Comparison of ENCODE assay signal across 16 mouse cellular contexts in the genomic region with DNA sequence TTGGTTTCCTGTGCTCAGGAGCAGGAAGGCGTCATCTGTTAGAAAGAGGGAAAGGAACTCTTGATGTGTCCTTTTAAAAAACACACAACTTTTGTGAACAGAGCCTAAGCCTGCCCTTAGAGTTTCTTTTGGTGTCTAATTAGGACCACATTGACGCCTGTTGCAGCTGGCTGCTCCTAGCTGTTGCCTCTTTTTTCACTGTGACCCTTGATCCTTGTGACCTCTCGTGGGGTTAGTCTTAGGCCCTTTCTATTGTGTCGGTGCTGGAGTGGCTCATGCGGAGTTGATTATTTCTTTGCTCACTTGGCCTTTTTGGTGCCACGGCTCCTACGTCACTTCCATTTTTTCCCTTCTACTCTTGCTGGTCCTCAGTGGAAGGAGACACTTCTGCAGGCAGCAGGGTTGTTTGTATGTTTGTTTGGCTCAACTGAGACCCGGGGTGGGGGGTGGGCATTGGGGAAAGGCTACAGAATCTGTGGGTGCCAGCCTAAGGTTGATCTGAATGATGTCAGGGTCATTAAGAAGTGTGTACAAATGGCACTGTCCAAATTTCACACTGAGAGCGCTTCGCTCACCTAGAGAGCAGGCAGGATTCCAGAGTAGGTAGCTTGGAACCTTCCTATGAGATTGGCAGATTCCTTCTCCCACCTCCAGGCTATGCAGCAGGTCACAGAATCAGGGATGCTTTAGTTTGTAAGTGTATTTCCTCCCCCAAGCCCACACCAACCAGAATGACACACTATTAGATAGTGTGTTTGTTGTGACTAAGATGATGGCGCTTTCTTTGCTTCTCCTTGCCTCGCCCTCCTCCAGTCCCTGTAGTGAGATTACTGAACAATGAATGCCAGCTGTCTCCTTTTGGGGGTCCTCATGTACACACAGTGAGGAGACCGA. TPM values are rescaled to one million over a fixed set of nuclear protein-coding genes. Genes with fewer than 3 reads are reported as not detected.
DNase-seq lines count a peak whose midpoint lies in the region; ATAC-seq and TF ChIP-seq lines count a peak whose summit lies in the region.
"Had no signal": no experiment of that assay in that cellular context is flagged by ENCODE, and none has a peak within 500 bp of the region (broad histone marks: within the 10 kb centered on the region; RNA-seq: fewer than 3 reads in every experiment).

No protein-coding gene starts in this region.

- DNase-seq in forebrain, embryonic 10.5 days (ENCODE audit: extremely low spot score, low spot score): peak; percentile 37
- DNase-seq in forebrain, postnatal 0 days: no peak
- DNase-seq in midbrain, embryonic 11.5 days (ENCODE audit: low spot score, missing footprints): peak; percentile 88
- DNase-seq in midbrain, embryonic 14.5 days: no peak
- DNase-seq in embryonic facial prominence, embryonic 14.5 days (ENCODE audit: low spot score): no peak
- DNase-seq in yolk sac, embryonic 10.5 days (ENCODE audit: low spot score): peak; percentile 71
- DNase-seq: gastrocnemius, postnatal 25 days; kidney, postnatal 10 days; liver, embryonic 13.5 days; lung, postnatal 36 days; thymus, adult 2 months had no signal

- peaks cover 59% of the 10 kb centered on the region for H3K4me1 ChIP-seq in forebrain, embryonic 10.5 days
- H3K4me1 ChIP-seq in forebrain, postnatal 0 days (ENCODE audit: insufficient read depth): no peaks in the 10 kb centered on the region
- H3K4me1 ChIP-seq in midbrain, embryonic 11.5 days (ENCODE audit: control insufficient read depth, insufficient read depth, low read length): peaks cover 21% of the 10 kb centered on the region
- H3K4me1 ChIP-seq in midbrain, embryonic 14.5 days (ENCODE audit: control insufficient read depth, insufficient read depth, low read length): peaks cover 11% of the 10 kb centered on the region; the same call in 1 of the 2 replicates
- peaks cover 48% of the 10 kb centered on the region for H3K4me1 ChIP-seq in embryonic facial prominence, embryonic 14.5 days (ENCODE audit: control insufficient read depth, insufficient read depth, low read length)
- H3K4me1 ChIP-seq: intestine, embryonic 15.5 days had no signal

- no peak overlapping the region for H3K4me3 ChIP-seq in forebrain, embryonic 10.5 days
- H3K4me3 ChIP-seq in forebrain, postnatal 0 days (ENCODE audit: low read depth, low read length): no peak overlapping the region
- no peak overlapping the region for H3K4me3 ChIP-seq in midbrain, embryonic 11.5 days (ENCODE audit: low read depth, low read length)
- H3K4me3 ChIP-seq in midbrain, embryonic 14.5 days (replicated peaks; ENCODE audit: low read depth, low read length): no peak overlapping the region
- no peak overlapping the region for H3K4me3 ChIP-seq in embryonic facial prominence, embryonic 14.5 days (ENCODE audit: low read depth, low read length)
- H3K4me3 ChIP-seq: forebrain, embryonic 15.5 days; intestine, embryonic 15.5 days; liver, embryonic 13.5 days had no signal

- H3K36me3 ChIP-seq in forebrain, embryonic 10.5 days (replicated peaks): peaks cover 36% of the 10 kb centered on the region
- H3K36me3 ChIP-seq in forebrain, postnatal 0 days (ENCODE audit: insufficient read depth): no peaks in the 10 kb centered on the region
- H3K36me3 ChIP-seq in midbrain, embryonic 11.5 days (ENCODE audit: control insufficient read depth, insufficient read depth, low read length): no peaks in the 10 kb centered on the region
- H3K36me3 ChIP-seq in midbrain, embryonic 14.5 days (ENCODE audit: control insufficient read depth, insufficient read depth, low read length): no peaks in the 10 kb centered on the region
- 0 out of 2 replicates have a peak, but pooled peaks cover 4% of the 10 kb centered on the region for H3K36me3 ChIP-seq in embryonic facial prominence, embryonic 14.5 days (ENCODE audit: control insufficient read depth, insufficient read depth, low read length)
- H3K36me3 ChIP-seq: forebrain, embryonic 15.5 days; G1E; intestine, embryonic 15.5 days; liver, embryonic 13.5 days had no signal

- ATAC-seq in forebrain, postnatal 0 days: no peak
- 0 out of 2 replicates have a peak, but pooled peaks have one; percentile 11 for ATAC-seq in midbrain, embryonic 11.5 days (ENCODE audit: low FRiP score)
- ATAC-seq in midbrain, embryonic 14.5 days (ENCODE audit: low FRiP score, low TSS enrichment): no peak
- ATAC-seq in embryonic facial prominence, embryonic 14.5 days (ENCODE audit: low read depth): no peak
- ATAC-seq in frontal cortex, adult (ENCODE audit: low TSS enrichment): no peak
- no peak for ATAC-seq in erythroblast, adult 5-6 weeks (replicated peaks; ENCODE audit: low FRiP score, poor library complexity, severe bottlenecking)
- ATAC-seq: forebrain, embryonic 15.5 days; intestine, embryonic 15.5 days had no signal

- no peak overlapping the region for H3K9ac ChIP-seq in forebrain, postnatal 0 days
- no peak overlapping the region for H3K9ac ChIP-seq in midbrain, embryonic 11.5 days (ENCODE audit: low read length)
- H3K9ac ChIP-seq in midbrain, embryonic 14.5 days (replicated peaks; ENCODE audit: low read length): no peak overlapping the region
- no peak overlapping the region for H3K9ac ChIP-seq in embryonic facial prominence, embryonic 14.5 days (ENCODE audit: low read depth, low read length)
- H3K9ac ChIP-seq: forebrain, embryonic 15.5 days; intestine, embryonic 15.5 days; liver, embryonic 13.5 days had no signal

- H3K4me2 ChIP-seq in forebrain, postnatal 0 days (ENCODE audit: low read depth): no peak overlapping the region
- no peak overlapping the region for H3K4me2 ChIP-seq in midbrain, embryonic 11.5 days
- H3K4me2 ChIP-seq in midbrain, embryonic 14.5 days (ENCODE audit: low read length): no peak overlapping the region
- peak overlapping the region; percentile 11; the same call in 1 of the 2 replicates for H3K4me2 ChIP-seq in embryonic facial prominence, embryonic 14.5 days (ENCODE audit: low read depth, low read length)
- H3K4me2 ChIP-seq: forebrain, embryonic 15.5 days; intestine, embryonic 15.5 days; liver, embryonic 13.5 days had no signal

- TF ChIP-seq CTCF in forebrain, postnatal 0 days (IDR thresholded peaks at IDR 0.05; ENCODE audit: low read depth): no peak

- peak overlapping the region; percentile 3; the same call in 1 of the 2 replicates for H3K27ac ChIP-seq in forebrain, embryonic 10.5 days
- no peak overlapping the region for H3K27ac ChIP-seq in forebrain, postnatal 0 days (ENCODE audit: low read depth, low read length)
- H3K27ac ChIP-seq in midbrain, embryonic 11.5 days (ENCODE audit: low read depth, low read length): no peak overlapping the region
- H3K27ac ChIP-seq in midbrain, embryonic 14.5 days (replicated peaks; ENCODE audit: low read depth, low read length): no peak overlapping the region
- H3K27ac ChIP-seq in embryonic facial prominence, embryonic 14.5 days (replicated peaks; ENCODE audit: low read depth, low read length): no peak overlapping the region; the same call in 1 of the 2 replicates
- H3K27ac ChIP-seq: forebrain, embryonic 15.5 days; intestine, embryonic 15.5 days; liver, embryonic 13.5 days had no signal

- H3K27me3 ChIP-seq in forebrain, embryonic 10.5 days (ENCODE audit: poor library complexity, severe bottlenecking): peaks cover 72% of the 10 kb centered on the region
- H3K27me3 ChIP-seq in forebrain, postnatal 0 days (ENCODE audit: insufficient read depth, low read length): no peaks in the 10 kb centered on the region
- H3K27me3 ChIP-seq in midbrain, embryonic 11.5 days (ENCODE audit: control insufficient read depth, insufficient read depth, low read length): peaks cover 4% of the 10 kb centered on the region
- H3K27me3 ChIP-seq in midbrain, embryonic 14.5 days (ENCODE audit: control insufficient read depth, insufficient read depth, low read length): no peaks in the 10 kb centered on the region
- no peaks in the 10 kb centered on the region for H3K27me3 ChIP-seq in embryonic facial prominence, embryonic 14.5 days (replicated peaks; ENCODE audit: control insufficient read depth, insufficient read depth, low read length)
- H3K27me3 ChIP-seq: forebrain, embryonic 15.5 days; intestine, embryonic 15.5 days; liver, embryonic 13.5 days had no signal

- no peaks in the 10 kb centered on the region for H3K9me3 ChIP-seq in forebrain, embryonic 10.5 days
- H3K9me3 ChIP-seq in forebrain, postnatal 0 days (ENCODE audit: low read length): no peaks in the 10 kb centered on the region
- no peaks in the 10 kb centered on the region for H3K9me3 ChIP-seq in midbrain, embryonic 11.5 days (ENCODE audit: control insufficient read depth, low read length)
- no peaks in the 10 kb centered on the region for H3K9me3 ChIP-seq in midbrain, embryonic 14.5 days (ENCODE audit: control insufficient read depth, low read length)
- H3K9me3 ChIP-seq in embryonic facial prominence, embryonic 14.5 days (ENCODE audit: control insufficient read depth, low read length): no peaks in the 10 kb centered on the region
- H3K9me3 ChIP-seq: forebrain, embryonic 15.5 days; G1E; intestine, embryonic 15.5 days; liver, embryonic 13.5 days had no signal

- 25% methylated on average over 13 of the region's 13 CpGs for WGBS in forebrain, embryonic 10.5 days
- 43% methylated on average over 13 of the region's 13 CpGs for WGBS in forebrain, postnatal 0 days
- 28% methylated on average over 13 of the region's 13 CpGs for WGBS in midbrain, embryonic 11.5 days
- 41% methylated on average over 13 of the region's 13 CpGs for WGBS in midbrain, embryonic 14.5 days
- 41% methylated on average over 13 of the region's 13 CpGs for WGBS in embryonic facial prominence, embryonic 14.5 days

RNA-seq across cellular contexts. Expression of a gene that starts 22.9 kb away (rescaled TPM):
- polyA plus RNA-seq in forebrain, embryonic 10.5 days (2016; fragmentation: Nextera tagmentation; extraction: Ambion mirVana): 13.4 and 16.2 TPM in 2 replicates
- total RNA-seq in forebrain, postnatal 0 days (2014; rRNA removed): 9.6 and 13.7 TPM in 2 replicates
- 0.94 and 1.3 TPM in 2 replicates for polyA plus RNA-seq in forebrain, postnatal 0 days (2015; fragmentation: Nextera tagmentation; extraction: Ambion mirVana)
- 8.8 and 10.1 TPM in 2 replicates for polyA plus RNA-seq in midbrain, embryonic 11.5 days (2014; fragmentation: Nextera tagmentation; extraction: Ambion mirVana)
- polyA plus RNA-seq in midbrain, embryonic 14.5 days (2014; fragmentation: Nextera tagmentation; extraction: Ambion mirVana): 3.5 and 6.4 TPM in 2 replicates
- polyA plus RNA-seq in embryonic facial prominence, embryonic 14.5 days (2014; fragmentation: Nextera tagmentation; extraction: Ambion mirVana): 15.8 and 19.7 TPM in 2 replicates
- total RNA-seq in erythroblast, adult 5-6 weeks (2015; ENCODE audit: low replicate concordance): 0.58 TPM in 1 of 2 replicates, not detected in the other
- total RNA-seq in erythroblast, adult 5-6 weeks (2017; ENCODE audit: low replicate concordance): 0.09 TPM in 1 of 2 replicates, not detected in the other

Comparison
In these comparisons a context has a peak if more than half of its experiments do, and no peak if none do; other contexts are left out.
1. DNase-seq: peak in forebrain, embryonic 10.5 days (single experiment), midbrain, embryonic 11.5 days (single experiment) and yolk sac, embryonic 10.5 days (single experiment); none in forebrain, postnatal 0 days (single experiment), midbrain, embryonic 14.5 days (single experiment) and embryonic facial prominence, embryonic 14.5 days (single experiment).